Mouse (Mus musculus): ENCODE measurements around the gene Srp68. TPM values are rescaled to one million over a fixed set of nuclear protein-coding genes. Genes with fewer than 3 reads are reported as not detected.

Srp68 gene
- total RNA-seq (2014; rRNA removed) (19.9 and 25.2 TPM in 2 replicates), polyA plus RNA-seq (2012; rRNA removed) (32.6 and 36.3 TPM in 2 replicates)

DNA sequence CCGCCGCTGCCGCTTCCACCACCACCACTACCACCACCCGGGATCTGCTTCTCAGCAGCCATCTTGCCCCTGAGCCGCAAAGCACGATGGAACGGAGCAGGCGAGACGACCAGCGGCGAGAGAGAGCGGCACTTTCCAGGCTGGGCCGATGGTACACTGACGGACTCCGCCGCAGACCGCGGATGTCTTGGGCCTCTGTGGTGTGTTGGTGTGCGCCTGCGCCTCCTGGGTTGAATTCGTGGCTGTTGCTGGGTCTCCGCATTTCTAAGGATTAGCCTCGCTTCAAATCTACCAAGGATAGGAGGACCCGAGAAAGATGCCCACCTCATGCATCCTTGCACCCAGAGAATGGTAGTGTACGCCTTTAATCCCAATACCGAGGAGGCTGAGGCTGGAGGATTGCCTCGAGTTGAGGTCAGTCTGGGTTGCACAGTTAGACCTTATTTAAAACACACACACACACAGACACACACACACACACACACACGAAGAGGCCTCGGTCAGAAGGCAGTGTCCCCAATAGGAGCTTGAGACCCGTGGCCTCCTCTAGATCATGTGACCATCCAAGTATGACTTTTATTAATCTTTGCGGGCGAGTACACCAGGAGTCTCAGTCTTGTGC is at the start of gene Srp68:
TSS of gene Srp68 (minus strand) at position 173 of the 622 bp plus-strand sequence.
- Histone ChIP-seq H3K4me1 (ENCODE audit: control insufficient read depth, insufficient read depth, low read length) (peaks cover 7% of the 10 kb centered on the region; the same call in 1 of the 2 replicates), H3K9ac (ENCODE audit: low read depth, low read length) (peak within 1 kb of the TSS; percentile 80), H3K79me2 (ENCODE audit: control insufficient read depth, insufficient read depth, low read length) (peaks cover 16% of the 10 kb centered on the region; the same call in 1 of the 2 replicates), H3K4me3 (ENCODE audit: insufficient read depth, low read depth, low read length) (peak within 1 kb of the TSS; percentile 83), H3K27ac (replicated peaks; ENCODE audit: insufficient read depth, low read depth, low read length) (peak within 1 kb of the TSS; percentile 45), H3K27me3 (ENCODE audit: control insufficient read depth, insufficient read depth, low read length) (no peaks in the 10 kb centered on the region), H3K36me3 (ENCODE audit: control insufficient read depth, insufficient read depth, low read length) (peaks cover 6% of the 10 kb centered on the region)
- peak; percentile 84; the same call in 1 of the 2 replicates for TF ChIP-seq POLR2A (IDR thresholded peaks at IDR 0.05; ENCODE audit: extremely low read depth, insufficient read depth, low read length)
- no peak for TF ChIP-seq CTCF (IDR thresholded peaks at IDR 0.05; ENCODE audit: low read depth, low read length)
- DNase-seq (ENCODE audit: extremely low read depth, low read depth, low spot score) = peak; percentile 85
- WGBS = under 1% methylated on average over 32 of the region's 32 CpGs

- H3K79me2 ChIP-seq (ENCODE audit: control insufficient read depth, insufficient read depth, low read length) = no peaks in the 10 kb centered on the region
- peak; percentile 27 for DNase-seq (ENCODE audit: extremely low read depth, low read depth, low spot score)
- H3K27me3 ChIP-seq (ENCODE audit: control insufficient read depth, insufficient read depth, low read length) = no peaks in the 10 kb centered on the region
- H3K4me1 ChIP-seq (ENCODE audit: control insufficient read depth, insufficient read depth, low read length) = peaks cover 2% of the 10 kb centered on the region; the same call in 1 of the 2 replicates
- 3% methylated on average over 41 of the region's 41 CpGs for WGBS
- peak overlapping the region; percentile 50; the same call in 1 of the 2 replicates for H3K4me3 ChIP-seq (ENCODE audit: insufficient read depth, low read depth, low read length)
- peak overlapping the region; percentile 66 for H3K9ac ChIP-seq (ENCODE audit: low read depth, low read length)
- peak; percentile 89 for TF ChIP-seq CTCF (IDR thresholded peaks at IDR 0.05; ENCODE audit: low read depth, low read length)
- TF ChIP-seq POLR2A (IDR thresholded peaks at IDR 0.05; ENCODE audit: extremely low read depth, insufficient read depth, low read length) = no peak
- no peaks in the 10 kb centered on the region for H3K36me3 ChIP-seq (ENCODE audit: control insufficient read depth, insufficient read depth, low read length)
- H3K27ac ChIP-seq (replicated peaks; ENCODE audit: insufficient read depth, low read depth, low read length) = no peak overlapping the region
Measured at GRCm38 (mm10) chr11:116318719-116319659, 45.0 kb upstream of the Srp68 start.

- TF ChIP-seq POLR2A (IDR thresholded peaks at IDR 0.05; ENCODE audit: extremely low read depth, insufficient read depth, low read length) (no peak), CTCF (IDR thresholded peaks at IDR 0.05; ENCODE audit: low read depth, low read length) (no peak)
- no peak overlapping the region for H3K4me3 ChIP-seq (ENCODE audit: insufficient read depth, low read depth, low read length)
- H3K27ac ChIP-seq (replicated peaks; ENCODE audit: insufficient read depth, low read depth, low read length) = no peak overlapping the region
- H3K27me3 ChIP-seq (ENCODE audit: control insufficient read depth, insufficient read depth, low read length) = no peaks in the 10 kb centered on the region
- H3K79me2 ChIP-seq (ENCODE audit: control insufficient read depth, insufficient read depth, low read length) = no peaks in the 10 kb centered on the region
- H3K9ac ChIP-seq (ENCODE audit: low read depth, low read length) = no peak overlapping the region
- H3K4me1 ChIP-seq (ENCODE audit: control insufficient read depth, insufficient read depth, low read length) = no peaks in the 10 kb centered on the region
- WGBS = 57% methylated on average over 8 of the region's 8 CpGs
- no peaks in the 10 kb centered on the region for H3K36me3 ChIP-seq (ENCODE audit: control insufficient read depth, insufficient read depth, low read length)
- no peak for DNase-seq (ENCODE audit: extremely low read depth, low read depth, low spot score)
Measured at GRCm38 (mm10) chr11:116312359-116312758, 38.3 kb upstream of the Srp68 start.

- Histone ChIP-seq H3K4me1 (ENCODE audit: control insufficient read depth, insufficient read depth, low read length) (peaks cover 2% of the 10 kb centered on the region; the same call in 1 of the 2 replicates), H3K36me3 (ENCODE audit: control insufficient read depth, insufficient read depth, low read length) (no peaks in the 10 kb centered on the region), H3K4me3 (ENCODE audit: insufficient read depth, low read depth, low read length) (no peak overlapping the region), H3K27me3 (ENCODE audit: control insufficient read depth, insufficient read depth, low read length) (no peaks in the 10 kb centered on the region), H3K27ac (replicated peaks; ENCODE audit: insufficient read depth, low read depth, low read length) (no peak overlapping the region), H3K79me2 (ENCODE audit: control insufficient read depth, insufficient read depth, low read length) (peaks cover 3% of the 10 kb centered on the region; the same call in 1 of the 2 replicates), H3K9ac (ENCODE audit: low read depth, low read length) (no peak overlapping the region)
- 65% methylated on average over 8 of the region's 8 CpGs for WGBS
- TF ChIP-seq CTCF (IDR thresholded peaks at IDR 0.05; ENCODE audit: low read depth, low read length) (no peak), POLR2A (IDR thresholded peaks at IDR 0.05; ENCODE audit: extremely low read depth, insufficient read depth, low read length) (no peak)
- DNase-seq (ENCODE audit: extremely low read depth, low read depth, low spot score) = no peak
Measured at GRCm38 (mm10) chr11:116311169-116311568, 37.2 kb upstream of the Srp68 start.

- WGBS = 58% methylated on average over 3 of the region's 3 CpGs
- H3K79me2 ChIP-seq (ENCODE audit: control insufficient read depth, insufficient read depth, low read length) = peaks cover 4% of the 10 kb centered on the region; the same call in 1 of the 2 replicates
- H3K27me3 ChIP-seq (ENCODE audit: control insufficient read depth, insufficient read depth, low read length) = no peaks in the 10 kb centered on the region
- TF ChIP-seq POLR2A (IDR thresholded peaks at IDR 0.05; ENCODE audit: extremely low read depth, insufficient read depth, low read length) (no peak), CTCF (IDR thresholded peaks at IDR 0.05; ENCODE audit: low read depth, low read length) (no peak)
- peaks cover 1% of the 10 kb centered on the region; the same call in 1 of the 2 replicates for H3K36me3 ChIP-seq (ENCODE audit: control insufficient read depth, insufficient read depth, low read length)
- no peak overlapping the region for H3K9ac ChIP-seq (ENCODE audit: low read depth, low read length)
- DNase-seq (ENCODE audit: extremely low read depth, low read depth, low spot score) = no peak
- H3K27ac ChIP-seq (replicated peaks; ENCODE audit: insufficient read depth, low read depth, low read length) = no peak overlapping the region
- H3K4me1 ChIP-seq (ENCODE audit: control insufficient read depth, insufficient read depth, low read length) = peaks cover 8% of the 10 kb centered on the region
- no peak overlapping the region for H3K4me3 ChIP-seq (ENCODE audit: insufficient read depth, low read depth, low read length)
Measured at GRCm38 (mm10) chr11:116309601-116310000, 35.6 kb upstream of the Srp68 start.
